Mouse (Mus musculus) Patski (cell line): ENCODE data around the gene Gnb4. TPM values are rescaled to one million over a fixed set of nuclear protein-coding genes. Genes with fewer than 3 reads are reported as not detected.

Source experiments
- ATAC-seq: fragments of 100-300 bp; one replicate; pipeline ENCODE4 v1.8.0; 2021
- CTCF ChIA-PET: fragments of 350-600 bp; sonication (Branson Sonifier 250); formaldehyde crosslinking; loops from one replicate; lab custom pipeline; 2022; ENCODE audit warnings: inconsistent platforms; lab: Charles Lee
- POLR2A ChIA-PET: fragments of 350-600 bp; sonication (Branson Sonifier 250); formaldehyde crosslinking; loops from one replicate; lab custom pipeline; 2022; ENCODE audit warnings: antibody characterized with exemption, inconsistent platforms; lab: Charles Lee
- DNase-seq: peaks from one replicate; pipeline ENCODE4 v3.0.0-alpha.2; 2011; ENCODE audit warnings: low read depth, low spot score
- H3K27me3 ChIP-seq: fragments of 371-371 bp; one replicate; pipeline ENCODE4 v1.5.1; 2021
- CTCF ChIP-seq: fragments of 100-300 bp; IDR thresholded peaks from one replicate; pipeline ENCODE4 v1.5.1; 2021
- in situ Hi-C: fragments of 300-500 bp; cut with MboI; formaldehyde crosslinking; loops from 3 replicates; pipeline ENCODE4 v1.11.1; 2018; ENCODE audit warnings: low pct_unique_long_range_greater_than_20kb, mixed read lengths
- polyA plus RNA-seq: library from polyadenylated mRNA; unstranded; gene quantifications from one replicate; pipeline ENCODE4 v1.2.3, GENCODE M21; 2021

Gene Gnb4
- polyA plus RNA-seq, 1 experiment from 2014 or later, result 0.94 TPM

DNA sequence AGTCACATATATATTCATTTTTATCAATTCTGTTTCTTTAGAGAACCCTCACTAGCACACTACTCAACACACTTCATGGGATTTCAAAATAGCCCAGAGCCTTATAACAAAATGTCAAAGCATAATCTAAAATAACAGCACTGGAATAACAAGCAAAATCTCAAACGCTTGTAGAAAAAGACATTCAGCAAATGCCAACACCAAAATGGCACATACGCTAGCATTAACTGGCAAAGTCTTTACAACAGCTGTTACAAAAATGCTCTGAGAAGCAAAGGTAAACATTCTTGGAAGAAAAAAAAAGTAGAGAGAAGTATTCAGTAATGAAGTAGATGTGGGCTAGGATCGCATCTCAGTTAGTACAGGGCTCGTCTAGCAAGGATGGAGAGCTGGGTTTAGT, 30.5 kb upstream of the Gnb4 start:
- ChIA-PET POLR2A (no interaction called here), CTCF (interaction anchor here (1.2 to 1.5 kb wide), 2 partner anchors 22 to 36 kb away, joined by 3 to 4 read pairs; no protein-coding TSS in a partner anchor)
- TF ChIP-seq CTCF, result no peak
- no peak for ATAC-seq
- H3K27me3 ChIP-seq, result peaks cover 36% of the 10 kb centered on the region
- no peak for DNase-seq
- in situ Hi-C loops, result no loop called here

DNA sequence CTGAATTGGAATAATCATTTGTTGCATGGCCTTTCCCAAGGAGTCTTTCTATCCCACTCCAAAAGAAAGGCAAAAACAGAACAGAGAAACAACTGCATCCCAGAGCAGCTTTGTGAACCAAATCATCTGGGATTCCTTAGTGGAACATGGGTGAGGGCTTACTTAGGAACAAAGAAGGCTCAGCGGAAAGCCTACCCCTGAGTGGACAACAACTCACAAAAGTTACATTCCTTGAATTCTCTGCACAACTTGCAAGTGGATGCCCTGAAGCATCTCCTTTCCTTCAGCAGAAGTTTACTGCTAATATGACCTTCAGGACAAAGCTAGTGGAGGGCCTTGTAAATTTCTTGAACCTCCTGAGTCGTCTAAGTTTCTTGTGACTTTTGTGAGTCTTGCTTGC, 28.4 kb upstream of the Gnb4 start:
- POLR2A ChIA-PET, result no interaction called here
- peaks cover 34% of the 10 kb centered on the region for H3K27me3 ChIP-seq
- no peak for DNase-seq
- CTCF ChIA-PET, result no interaction called here
- in situ Hi-C loops, result no loop called here
- ATAC-seq, result no peak
- no peak for TF ChIP-seq CTCF

DNA sequence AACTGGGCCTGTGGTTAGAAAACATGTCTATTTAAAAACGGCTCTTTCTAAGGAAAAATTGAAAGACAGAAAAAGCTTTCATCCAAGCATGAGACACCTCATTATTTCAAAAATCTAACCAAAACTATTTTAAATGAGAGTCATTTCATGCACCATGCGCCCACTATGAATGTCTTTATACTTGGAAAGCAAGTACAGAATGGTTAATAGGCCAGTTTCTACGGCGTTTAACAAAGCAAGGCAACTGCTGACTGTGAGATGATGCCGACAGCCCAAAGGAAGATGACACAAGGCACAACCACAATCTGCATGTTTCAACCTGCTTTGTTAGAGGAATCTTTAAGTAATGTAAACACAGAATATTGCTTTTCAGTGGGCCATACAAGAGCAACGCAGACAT, 25.7 kb upstream of the Gnb4 start:
- DNase-seq (no peak), ATAC-seq (no peak)
- TF ChIP-seq CTCF, result no peak
- in situ Hi-C loops, result no loop called here
- ChIA-PET POLR2A (no interaction called here), CTCF (no interaction called here)
- peaks cover 21% of the 10 kb centered on the region for H3K27me3 ChIP-seq

DNA sequence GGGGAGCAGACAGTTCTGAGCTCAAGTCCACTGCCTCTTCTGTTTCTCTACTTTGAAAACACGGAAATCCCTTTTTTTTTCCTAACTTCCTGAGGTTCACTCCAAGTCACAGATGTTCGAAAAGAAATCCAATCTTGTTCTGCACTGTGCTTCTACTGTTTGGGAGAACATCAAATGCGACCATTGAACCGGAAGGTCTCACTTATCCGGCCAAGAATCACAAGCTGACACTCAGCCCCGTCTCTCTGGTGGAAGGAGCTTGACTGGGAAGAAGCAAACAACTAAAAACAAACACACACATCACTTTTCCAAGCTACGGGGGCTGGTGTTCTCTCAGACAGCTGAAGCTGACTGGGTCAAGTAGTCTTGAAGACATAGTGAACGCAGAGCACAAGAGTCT, 21.9 kb upstream of the Gnb4 start:
- ATAC-seq, result no peak
- POLR2A ChIA-PET, result no interaction called here
- peaks cover 36% of the 10 kb centered on the region for H3K27me3 ChIP-seq
- no peak for DNase-seq
- CTCF ChIA-PET, result interaction anchor here (1.0 to 1.6 kb wide), 4 partner anchors 9 to 27 kb away, joined by 3 read pairs; no protein-coding TSS in a partner anchor
- in situ Hi-C loops, result no loop called here
- no peak for TF ChIP-seq CTCF

DNA sequence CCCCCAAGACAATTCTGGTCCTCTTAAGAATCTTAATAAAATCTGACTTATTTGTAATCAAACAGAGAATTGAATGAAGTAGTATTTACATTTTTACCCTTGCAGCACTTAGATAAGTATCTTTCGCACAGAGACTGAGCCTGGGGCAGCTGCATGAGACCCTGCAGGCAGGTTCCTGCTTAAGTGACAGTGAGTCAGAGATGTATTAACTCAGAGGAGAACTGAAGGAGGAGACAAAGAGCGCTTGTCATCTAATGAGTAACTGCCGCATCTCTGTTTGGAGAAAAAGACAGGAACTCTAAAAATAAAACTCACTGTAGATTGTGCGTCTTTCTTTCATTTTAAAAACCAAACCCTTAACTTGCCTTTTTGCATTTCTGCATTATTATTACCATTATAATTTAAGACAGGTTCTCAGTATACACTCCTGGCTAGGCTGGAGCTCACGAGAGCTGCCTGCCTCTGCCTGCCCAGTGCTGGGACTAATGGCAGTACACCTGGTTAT, 16.4 kb upstream of the Gnb4 start:
- in situ Hi-C loops, result no loop called here
- ATAC-seq (no peak), DNase-seq (no peak)
- peaks cover 47% of the 10 kb centered on the region for H3K27me3 ChIP-seq
- POLR2A ChIA-PET, result no interaction called here
- no peak for TF ChIP-seq CTCF
- CTCF ChIA-PET, result interaction anchor here (1.6 kb wide), 1 partner anchor 22 kb away, joined by 3 read pairs; no protein-coding TSS in a partner anchor

DNA sequence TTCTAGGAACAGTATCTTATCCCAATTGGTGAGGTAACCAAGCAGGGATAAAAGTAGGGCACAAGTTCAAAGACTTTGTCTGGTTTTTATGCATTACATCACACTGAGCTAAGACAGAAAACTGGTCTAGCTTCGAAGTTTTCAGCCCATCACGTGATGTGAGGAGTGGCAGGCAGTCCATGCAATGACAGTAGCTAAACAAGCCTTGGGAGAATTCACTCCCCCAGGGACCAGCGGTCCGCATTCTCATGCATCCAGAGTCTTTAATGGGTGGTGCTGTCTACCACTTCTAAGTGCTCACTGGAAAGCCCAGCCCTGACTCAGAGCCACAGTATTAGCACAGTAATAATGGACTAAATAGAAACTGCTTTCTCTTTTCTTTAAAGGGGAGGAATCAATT, 13.8 kb upstream of the Gnb4 start:
- ATAC-seq (no peak), DNase-seq (no peak)
- no peak for TF ChIP-seq CTCF
- CTCF ChIA-PET, result interaction anchor here (1.8 kb wide), 1 partner anchor 17 kb away, joined by 5 read pairs; no protein-coding TSS in a partner anchor
- POLR2A ChIA-PET, result no interaction called here
- in situ Hi-C loops, result no loop called here
- H3K27me3 ChIP-seq, result peaks cover 50% of the 10 kb centered on the region

DNA sequence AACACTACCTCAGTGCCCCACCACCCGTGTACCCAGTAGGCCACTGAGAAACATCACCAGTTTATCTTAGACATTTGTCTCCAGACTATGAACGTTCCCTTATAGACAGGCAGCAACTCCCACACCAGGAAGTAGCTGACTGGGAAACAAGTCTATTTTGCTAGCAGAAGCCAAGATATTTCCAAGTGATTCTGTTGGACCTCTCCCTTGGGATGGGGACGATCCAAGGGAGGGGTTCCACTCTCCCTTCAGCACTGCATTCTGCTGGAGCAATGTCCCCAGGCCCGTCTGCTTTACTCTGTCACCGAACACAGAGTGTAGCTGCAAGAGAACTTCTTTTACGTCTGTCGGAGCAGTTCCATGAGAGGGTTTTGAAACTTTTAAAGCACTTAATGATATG, 11.8 kb upstream of the Gnb4 start:
- H3K27me3 ChIP-seq, result peaks cover 35% of the 10 kb centered on the region
- TF ChIP-seq CTCF, result no peak
- ChIA-PET POLR2A (interaction anchor here (0.5 kb wide), 1 partner anchor 152 kb away, joined by 4 read pairs; no protein-coding TSS in a partner anchor), CTCF (interaction anchor here (1.3 to 1.5 kb wide), 2 partner anchors 9 to 12 kb away, joined by 3 to 4 read pairs; partner anchors contain the start of gene Gnb4)
- in situ Hi-C loops, result no loop called here
- ATAC-seq, result no peak
- DNase-seq, result no peak

DNA sequence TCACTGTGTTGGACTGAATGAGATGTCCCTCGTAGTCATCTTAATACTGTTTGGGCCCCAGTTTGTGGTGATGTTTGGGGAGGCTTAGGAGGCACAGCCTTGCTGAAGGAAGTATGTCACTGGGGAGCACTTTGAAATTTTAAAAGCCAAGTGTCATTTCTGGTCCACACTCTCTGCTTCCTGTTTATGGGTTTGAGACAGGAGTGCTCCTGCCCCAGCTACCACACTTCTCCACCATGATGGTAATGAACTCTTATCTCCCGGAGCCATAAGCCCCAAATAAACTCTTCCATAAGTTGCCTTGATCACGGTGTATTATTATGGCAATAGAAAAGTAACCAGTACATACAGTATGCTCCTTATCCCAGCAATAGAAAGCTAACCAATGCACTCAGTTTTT, 5.7 kb upstream of the Gnb4 start:
- peaks cover 20% of the 10 kb centered on the region for H3K27me3 ChIP-seq
- ATAC-seq, result no peak
- DNase-seq, result no peak
- CTCF ChIA-PET, result interaction anchor here (1.5 kb wide), 1 partner anchor 65 kb away, joined by 4 read pairs; no protein-coding TSS in a partner anchor
- in situ Hi-C loops, result no loop called here
- no peak for TF ChIP-seq CTCF
- POLR2A ChIA-PET, result no interaction called here

DNA sequence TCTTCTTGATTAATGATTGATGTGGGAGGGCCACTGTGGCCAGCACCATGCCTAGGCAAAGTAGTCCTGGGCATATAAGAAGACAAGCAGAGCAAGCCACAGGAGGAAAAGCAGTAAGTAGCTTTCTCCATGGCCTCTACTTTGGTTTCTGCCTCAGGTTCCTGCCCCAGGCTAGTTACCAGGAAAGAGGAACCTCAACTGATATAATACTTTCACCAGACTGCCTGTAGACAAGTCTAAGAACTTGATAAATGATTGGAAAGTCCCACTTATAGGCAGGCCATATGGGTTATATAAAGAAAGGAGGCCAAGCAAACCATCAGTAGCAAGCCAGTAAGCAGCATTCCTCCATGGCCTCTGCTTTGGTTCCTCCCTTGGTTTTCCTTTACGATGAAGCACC, 5.3 kb upstream of the Gnb4 start:
- DNase-seq (no peak), ATAC-seq (no peak)
- TF ChIP-seq CTCF, result no peak
- peaks cover 20% of the 10 kb centered on the region for H3K27me3 ChIP-seq
- POLR2A ChIA-PET, result no interaction called here
- in situ Hi-C loops, result no loop called here
- CTCF ChIA-PET, result interaction anchor here (1.5 to 1.8 kb wide), 2 partner anchors 11 to 65 kb away, joined by 4 to 7 read pairs; no protein-coding TSS in a partner anchor

DNA sequence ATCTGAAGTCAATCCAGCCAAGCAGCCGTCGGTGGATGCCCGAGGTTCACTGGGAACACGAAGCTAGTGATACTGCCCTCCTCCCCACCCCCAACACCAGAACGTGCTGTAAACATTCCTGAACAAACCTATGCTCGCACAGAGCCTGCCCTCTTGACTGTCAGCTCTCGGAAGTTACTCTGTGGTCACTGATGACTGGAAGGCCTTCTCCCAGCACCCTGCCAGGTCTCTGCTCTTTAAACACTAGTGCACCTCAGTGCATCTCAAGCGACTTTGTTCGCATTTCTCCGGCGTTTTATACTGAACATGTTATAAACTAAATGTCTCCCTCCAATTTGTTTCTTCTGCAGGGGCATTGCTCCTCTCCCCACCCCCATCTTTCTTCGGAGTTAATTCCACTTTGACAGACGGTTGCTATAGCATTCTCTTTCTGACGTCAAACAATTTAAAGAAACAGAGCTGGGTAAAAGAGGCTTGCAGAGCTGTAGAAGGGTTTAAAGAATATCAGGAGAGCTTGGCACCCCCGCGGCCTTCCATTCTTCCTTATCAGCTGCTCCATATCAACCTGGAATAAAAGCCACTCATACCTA, 763 bp upstream of the Gnb4 start:
- no peak for TF ChIP-seq CTCF
- DNase-seq (no peak), ATAC-seq (no peak)
- peaks cover 23% of the 10 kb centered on the region for H3K27me3 ChIP-seq
- in situ Hi-C loops, result no loop called here
- ChIA-PET POLR2A (no interaction called here), CTCF (interaction anchor here (1.4 kb wide), 1 partner anchor 12 kb away, joined by 4 read pairs; no protein-coding TSS in a partner anchor)

DNA sequence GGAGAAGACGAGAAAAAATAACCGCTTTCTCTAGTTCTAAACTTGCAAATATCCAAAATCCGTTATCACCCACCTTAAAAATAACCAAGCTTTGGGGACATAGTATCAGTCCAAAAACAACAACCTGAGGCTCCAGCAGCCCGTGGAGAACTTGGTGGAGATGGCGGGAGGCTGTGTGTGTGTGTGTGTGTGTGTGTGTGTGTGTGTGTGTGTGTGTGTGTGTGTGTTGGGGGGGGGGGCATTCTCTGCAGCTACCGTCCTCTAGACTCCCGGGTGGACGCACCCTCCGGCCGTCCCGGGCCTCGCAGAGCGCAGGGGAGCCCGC, 417 bp downstream of the Gnb4 start:
- no peak for TF ChIP-seq CTCF
- in situ Hi-C loops, result no loop called here
- POLR2A ChIA-PET, result no interaction called here
- no peak for ATAC-seq
- CTCF ChIA-PET, result interaction anchor here (0.8 to 1.4 kb wide), 2 partner anchors 10 to 13 kb away, joined by 3 to 4 read pairs; no protein-coding TSS in a partner anchor
- H3K27me3 ChIP-seq, result peaks cover 23% of the 10 kb centered on the region
- no peak for DNase-seq
